Mouse (Mus musculus): ENCODE results near the gene Ttc39d.
A peak's percentile ranks its signal among the peaks of the same experiment; 100 is the strongest.
"Not testable (repeated sequence)": the region's sequence is repeated elsewhere in the genome, so short reads cannot be mapped to it uniquely, and the experiment has no call there.

Ttc39d gene

DNA sequence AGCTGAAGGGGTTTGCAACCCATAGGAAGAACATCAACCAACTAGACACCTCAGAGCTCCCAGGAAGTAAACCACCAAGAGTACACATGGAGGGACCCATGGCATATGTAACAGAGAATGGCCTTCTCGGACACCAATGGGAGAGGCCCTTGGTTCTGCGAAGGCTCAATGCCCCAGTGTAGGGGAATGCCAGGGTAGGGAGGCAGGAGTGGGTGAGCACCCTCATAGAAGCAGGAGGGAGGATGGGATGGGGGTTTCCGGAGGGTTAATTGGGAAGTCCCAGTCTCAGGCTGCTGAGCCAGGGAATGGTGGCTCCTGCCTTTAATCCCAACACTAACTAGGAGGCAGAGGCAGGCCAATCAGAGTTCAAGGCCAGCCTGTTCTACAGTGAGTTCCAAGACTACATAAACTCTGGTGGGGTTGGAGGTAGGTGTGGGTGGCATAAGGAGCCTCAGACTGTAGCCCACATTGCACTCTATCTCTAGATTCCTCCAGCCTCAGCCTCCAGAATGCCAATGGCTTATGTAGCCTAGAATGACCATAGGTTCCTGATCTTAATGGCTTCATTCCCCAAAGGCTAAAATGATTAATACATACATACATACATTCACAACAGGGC lies 8.0 kb upstream of the Ttc39d start:
- no peak for DNase-seq

DNA sequence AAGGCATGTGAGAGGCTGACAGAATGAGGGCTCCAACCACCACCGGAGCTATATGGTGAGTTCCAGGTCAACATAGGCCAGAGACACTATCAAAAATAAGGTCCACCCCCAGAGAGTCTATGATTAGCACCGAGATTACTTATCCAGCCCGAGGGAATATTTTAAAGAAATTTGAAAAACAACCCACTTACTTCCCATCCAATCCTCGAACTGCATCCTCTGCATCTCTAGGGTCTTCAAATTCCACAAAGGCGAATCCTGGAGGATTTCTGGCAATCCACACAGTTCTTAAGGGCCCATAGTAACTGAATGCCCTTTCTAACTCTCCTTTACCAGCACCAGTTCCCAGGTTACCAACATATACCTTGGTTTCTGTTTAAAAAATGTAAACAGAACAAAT lies 1.6 kb upstream of the Ttc39d start:
- DNase-seq: no peak

DNA sequence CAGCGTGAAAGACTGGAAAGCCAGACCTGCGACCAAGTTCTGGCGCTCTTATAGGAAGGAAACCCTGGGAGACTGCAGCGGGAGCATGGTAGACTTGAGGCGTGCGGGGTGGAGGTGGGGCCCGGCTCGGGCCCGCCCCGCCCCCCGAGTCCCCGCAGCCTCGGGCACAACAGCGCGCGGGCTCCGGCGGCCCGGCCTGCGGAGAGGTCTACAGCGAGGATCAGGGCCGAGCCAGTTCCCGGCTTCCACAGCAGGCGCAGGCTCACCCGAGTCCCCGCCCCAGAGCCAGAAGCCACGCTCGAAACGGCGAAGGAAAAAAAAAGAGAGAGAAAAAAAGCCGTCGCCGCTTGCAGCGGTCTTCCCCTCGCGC lies 974 bp upstream of the Ttc39d start:
- peak; percentile 71 for DNase-seq

DNA sequence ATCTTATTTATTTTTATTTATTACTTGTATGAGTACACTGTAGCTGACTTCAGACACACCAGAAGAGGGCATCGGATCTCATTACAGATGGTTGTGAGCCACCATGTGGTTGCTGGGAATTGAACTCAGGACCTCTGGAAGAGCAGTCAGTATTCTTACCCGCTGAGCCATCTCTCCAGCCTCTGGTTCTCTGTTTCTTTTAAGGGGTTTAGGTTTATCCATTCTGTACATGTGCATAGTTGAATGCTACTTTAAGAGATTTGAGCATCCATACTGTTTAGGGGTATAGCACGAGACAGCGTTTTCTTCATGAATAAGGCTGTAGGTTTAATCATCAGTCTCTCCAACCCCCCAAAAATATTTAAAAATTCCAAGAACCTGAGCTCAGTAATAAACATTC lies 6.7 kb downstream of the Ttc39d start:
- not testable (repeated sequence) for DNase-seq

GRCm38 (mm10) chr17:80220131-80220530 lies 12.9 kb downstream of the Ttc39d start:
- no peak for DNase-seq

GRCm38 (mm10) chr17:80221202-80221601 lies 13.9 kb downstream of the Ttc39d start:
- DNase-seq: no peak

- DNase-seq: no peak
These were observed 14.8 kb downstream of the Ttc39d start for GRCm38 (mm10) chr17:80221890-80222628.

- peak in 1 of 2 experiments; percentile 14 for DNase-seq
These were observed 16.6 kb downstream of the Ttc39d start for GRCm38 (mm10) chr17:80223829-80224228.

GRCm38 (mm10) chr17:80224326-80225116 lies 17.3 kb downstream of the Ttc39d start, which contains the start of gene Gemin6:
TSS of gene Gemin6 (plus strand) at chr17:80224441.
- DNase-seq: peak; percentile 82 to 87

- DNase-seq: not testable (repeated sequence)
These were observed 17.9 kb downstream of the Ttc39d start for GRCm38 (mm10) chr17:80225142-80225541.

GRCm38 (mm10) chr17:80229396-80229795 lies 22.1 kb downstream of the Ttc39d start:
- DNase-seq: peak; percentile 27 to 28

GRCm38 (mm10) chr17:80233844-80234243 lies 26.6 kb downstream of the Ttc39d start:
- no peak for DNase-seq

DNA sequence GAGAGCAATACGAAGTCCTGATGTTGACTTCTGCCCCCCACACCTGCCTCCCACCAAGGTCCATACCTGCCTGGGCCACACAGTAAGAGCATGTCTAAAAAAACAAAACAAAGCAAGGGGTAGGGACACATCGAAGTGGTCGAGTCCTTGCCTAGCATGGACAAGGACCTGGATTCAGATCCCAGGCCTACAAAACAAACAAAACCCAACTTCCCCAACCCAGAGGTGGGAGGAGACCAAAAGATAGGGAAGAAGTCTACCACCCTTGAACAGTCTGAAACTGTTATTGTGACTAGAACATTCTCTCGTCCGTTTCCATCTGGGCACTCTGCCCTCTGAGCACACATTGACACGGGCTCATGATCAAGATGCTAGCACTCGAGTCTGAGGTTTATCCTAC lies 27.1 kb downstream of the Ttc39d start:
- no peak for DNase-seq

DNA sequence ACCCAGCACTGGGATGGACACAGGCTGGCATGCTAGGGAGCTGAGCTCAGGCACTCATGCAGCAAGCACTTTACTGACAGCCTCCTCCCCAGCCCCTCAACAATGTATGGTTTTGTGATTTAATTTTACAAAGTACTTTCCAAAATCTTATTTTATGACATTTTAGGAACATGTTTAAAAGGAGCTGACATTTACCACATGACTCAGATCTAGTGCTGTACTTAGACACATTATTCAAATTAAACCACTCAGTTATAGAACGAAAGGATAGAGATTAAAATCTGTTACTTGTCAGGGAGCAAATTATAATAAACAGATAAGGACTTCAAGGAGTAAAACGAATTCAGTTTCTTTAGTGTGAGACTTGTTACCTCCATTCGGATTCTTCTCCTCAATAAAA lies 28.2 kb downstream of the Ttc39d start:
- no peak for DNase-seq

- DNase-seq: no peak
These were observed 29.5 kb downstream of the Ttc39d start for GRCm38 (mm10) chr17:80236805-80237204.

DNA sequence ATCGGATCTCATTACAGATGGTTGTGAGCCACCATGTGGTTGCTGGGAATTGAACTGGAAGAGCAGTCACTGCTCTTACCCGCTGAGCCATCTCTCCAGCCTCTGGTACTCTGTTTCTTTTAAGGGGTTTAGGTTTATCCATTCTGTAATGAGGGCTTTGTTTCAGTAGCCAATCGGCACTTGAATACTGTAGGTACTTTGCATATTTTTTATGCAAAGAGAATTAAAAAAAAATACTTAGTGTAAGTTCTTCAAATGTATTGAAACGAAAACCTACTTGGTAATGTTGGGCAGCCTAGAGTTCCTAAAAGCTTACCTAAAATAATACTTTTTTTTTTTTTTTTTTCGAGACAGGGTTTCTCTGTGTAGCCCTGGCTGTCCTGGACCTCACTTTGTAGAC lies 30.2 kb downstream of the Ttc39d start:
- DNase-seq: no peak

GRCm38 (mm10) chr17:80241594-80241993 lies 34.3 kb downstream of the Ttc39d start:
- DNase-seq: no peak

- DNase-seq: no peak
These were observed 35.9 kb downstream of the Ttc39d start for GRCm38 (mm10) chr17:80243116-80243515.

GRCm38 (mm10) chr17:80252757-80253525 lies 45.7 kb downstream of the Ttc39d start:
- DNase-seq: no peak

DNA sequence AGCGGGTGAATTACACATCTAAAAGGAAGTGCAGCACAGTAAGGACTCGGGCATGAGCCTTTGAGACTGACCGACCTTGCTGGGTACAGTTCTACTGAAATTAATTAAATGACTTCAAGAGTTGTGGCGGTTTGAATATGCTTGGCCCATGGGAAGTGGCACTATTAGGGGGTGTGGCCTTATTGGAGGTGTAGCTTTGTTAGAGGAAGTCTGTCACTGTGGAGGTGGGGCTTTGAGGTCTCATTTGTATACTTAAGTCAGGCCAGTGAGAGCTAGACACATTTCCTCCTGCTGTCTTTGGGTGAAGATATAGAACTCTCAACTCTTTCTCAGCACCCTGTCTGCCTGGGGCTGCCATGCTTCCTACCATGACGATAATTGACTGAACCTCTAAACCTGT lies 47.2 kb downstream of the Ttc39d start:
- no peak for DNase-seq

- DNase-seq: no peak
These were observed 47.9 kb downstream of the Ttc39d start for GRCm38 (mm10) chr17:80255208-80255607.

DNA sequence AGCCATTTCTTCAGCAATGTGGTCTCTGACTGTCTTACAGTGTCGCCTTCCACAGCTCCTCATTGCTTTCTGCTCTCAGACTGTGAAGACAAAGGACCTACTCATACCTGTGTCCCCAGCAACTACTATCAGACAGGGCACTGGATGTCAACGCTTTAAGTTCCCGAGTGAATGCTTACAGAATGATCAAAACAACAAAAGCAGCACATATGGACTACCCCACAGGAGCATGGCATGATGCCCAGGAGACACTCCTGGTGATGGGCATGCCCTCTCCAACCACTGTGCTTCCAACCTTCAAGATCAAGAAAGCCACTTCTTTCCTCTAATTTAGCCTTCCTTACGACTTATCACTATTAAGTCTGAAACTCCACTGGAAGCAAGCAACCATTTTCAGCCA lies 59.8 kb downstream of the Ttc39d start:
- DNase-seq: peak; percentile 49 to 64

All from cerebellum, postnatal 14 days (tissue).